Mouse (Mus musculus) G1E (cell line): Measurements from ENCODE around the gene Lhx6.

ENCODE experiments used
- CTCF ChIP-seq: IDR thresholded peaks from 2 replicates; pipeline ENCODE4 v1.5.1; 2012; ENCODE audit warnings: low read depth, low read length, inconsistent platforms, mixed read lengths
- GATA1 ChIP-seq: IDR thresholded peaks from 2 replicates; pipeline ENCODE4 v1.6.1; 2012; ENCODE audit warnings: borderline replicate concordance, low read length, inconsistent platforms, mixed read lengths
- GATA2 ChIP-seq: IDR thresholded peaks from 2 replicates; pipeline ENCODE4 v1.6.1; 2012; ENCODE audit warnings: low read depth, low read length, inconsistent platforms, borderline replicate concordance
- POLR2AphosphoS5 ChIP-seq: IDR thresholded peaks from 2 replicates; pipeline ENCODE4 v1.6.1; 2012; ENCODE audit warnings: low read depth, low read length, inconsistent platforms; ENCODE audit not compliant: insufficient replicate concordance
- TAL1 ChIP-seq: conservative IDR thresholded peaks from 2 replicates; pipeline ENCODE4 v1.6.1; 2012; ENCODE audit warnings: low read depth, low read length, inconsistent platforms, mixed read lengths

- TF ChIP-seq CTCF: no peak
- no peak for TF ChIP-seq GATA1
- no peak for TF ChIP-seq TAL1
- no peak for TF ChIP-seq GATA2
- no peak for TF ChIP-seq POLR2AphosphoS5
Measured at GRCm38 (mm10) chr2:36056248-36056647, 49.0 kb downstream of the Lhx6 start.
